Mouse (Mus musculus) 3134 (cell line): ENCODE results near the gene Imp3.

ENCODE experiments used
- DNase-seq: peaks from one replicate; pipeline ENCODE4 v3.0.0-alpha.2; 2011; ENCODE audit warnings: low spot score; ENCODE audit not compliant: insufficient read length; ENCODE audit errors: extremely low read depth

The Imp3 gene

GRCm38 (mm10) chr9:56958689-56959088 is 21.4 kb downstream of the Imp3 start:
- DNase-seq, result no peak

- no peak for DNase-seq
Measured at GRCm38 (mm10) chr9:56961591-56961990, 24.3 kb downstream of the Imp3 start.

GRCm38 (mm10) chr9:56970158-56970557 is 32.9 kb downstream of the Imp3 start:
- no peak for DNase-seq

GRCm38 (mm10) chr9:56973960-56974524 is 36.8 kb downstream of the Imp3 start:
- DNase-seq, result no peak

- no peak for DNase-seq
Measured at GRCm38 (mm10) chr9:56975199-56975598, 37.9 kb downstream of the Imp3 start.

GRCm38 (mm10) chr9:56980186-56980585 is 42.9 kb downstream of the Imp3 start:
- no peak for DNase-seq

GRCm38 (mm10) chr9:56981502-56981901 is 44.2 kb downstream of the Imp3 start:
- DNase-seq, result no peak
